Mouse (Mus musculus): Measurements from ENCODE around the gene Gm27021. TPM values are rescaled to one million over a fixed set of nuclear protein-coding genes. Genes with fewer than 3 reads are reported as not detected.

The Gm27021 gene
- 1.7 and 2.1 TPM in 2 replicates for polyA plus RNA-seq (2014; fragmentation: Nextera tagmentation; extraction: Ambion mirVana)

- Histone ChIP-seq H3K36me3 (ENCODE audit: control insufficient read depth, insufficient read depth, low read length) (peaks cover 9% of the 10 kb centered on the region), H3K4me1 (ENCODE audit: control insufficient read depth, insufficient read depth, low read length) (peaks cover 19% of the 10 kb centered on the region), H3K27me3 (ENCODE audit: control insufficient read depth, insufficient read depth, low read length) (no peaks in the 10 kb centered on the region), H3K4me2 (ENCODE audit: low read depth, severe bottlenecking) (peak within 1 kb of the TSS; percentile 90), H3K4me3 (ENCODE audit: low read depth, low read length) (peak within 1 kb of the TSS; percentile 97), H3K9me3 (ENCODE audit: control insufficient read depth, low read length) (no peaks in the 10 kb centered on the region), H3K9ac (ENCODE audit: low read length) (peak within 1 kb of the TSS; percentile 95), H3K27ac (replicated peaks; ENCODE audit: low read depth, low read length) (peak within 1 kb of the TSS; percentile 83)
- peak; percentile 87 for ATAC-seq (ENCODE audit: insufficient number of reproducible peaks, low FRiP score, low TSS enrichment, low read depth)
- DNase-seq (ENCODE audit: low spot score), result peak; percentile 96
- WGBS, result under 1% methylated on average over 94 of the region's 105 CpGs
Measured at GRCm38 (mm10) chr8:120667561-120668373, at the start of gene Gm27021, which contains the start of gene Cox4i1. Gene Gm27021, minus strand, starts transcription at chr8:120668079. Gene Cox4i1, plus strand, starts transcription at chr8:120668222.

GRCm38 (mm10) chr8:120715996-120716680, 48.3 kb upstream of the Gm27021 start:
- no peak for ATAC-seq (ENCODE audit: insufficient number of reproducible peaks, low FRiP score, low TSS enrichment, low read depth)

GRCm38 (mm10) chr8:120715200-120715599, 47.3 kb upstream of the Gm27021 start:
- no peak for DNase-seq (ENCODE audit: low spot score)
- Histone ChIP-seq H3K4me2 (ENCODE audit: low read depth, severe bottlenecking) (no peak overlapping the region), H3K4me1 (ENCODE audit: control insufficient read depth, insufficient read depth, low read length) (no peaks in the 10 kb centered on the region), H3K27me3 (ENCODE audit: control insufficient read depth, insufficient read depth, low read length) (no peaks in the 10 kb centered on the region), H3K36me3 (ENCODE audit: control insufficient read depth, insufficient read depth, low read length) (no peaks in the 10 kb centered on the region), H3K27ac (replicated peaks; ENCODE audit: low read depth, low read length) (no peak overlapping the region), H3K9me3 (ENCODE audit: control insufficient read depth, low read length) (no peaks in the 10 kb centered on the region), H3K4me3 (ENCODE audit: low read depth, low read length) (no peak overlapping the region), H3K9ac (ENCODE audit: low read length) (no peak overlapping the region)
- 81% methylated on average over 6 of the region's 6 CpGs for whole genome bisulfite sequencing
- no peak for ATAC-seq (ENCODE audit: insufficient number of reproducible peaks, low FRiP score, low TSS enrichment, low read depth)

More at GRCm38 (mm10) chr8:120715996-120716680, 48.3 kb upstream of the Gm27021 start:
- H3K9ac ChIP-seq (ENCODE audit: low read length), result no peak overlapping the region
- DNase-seq (ENCODE audit: low spot score), result no peak
- 79% methylated on average over 15 of the region's 15 CpGs for WGBS
- H3K9me3 ChIP-seq (ENCODE audit: control insufficient read depth, low read length), result no peaks in the 10 kb centered on the region
- no peak overlapping the region for H3K27ac ChIP-seq (replicated peaks; ENCODE audit: low read depth, low read length)
- no peaks in the 10 kb centered on the region for H3K4me1 ChIP-seq (ENCODE audit: control insufficient read depth, insufficient read depth, low read length)
- H3K27me3 ChIP-seq (ENCODE audit: control insufficient read depth, insufficient read depth, low read length), result no peaks in the 10 kb centered on the region
- no peaks in the 10 kb centered on the region for H3K36me3 ChIP-seq (ENCODE audit: control insufficient read depth, insufficient read depth, low read length)
- no peak overlapping the region for H3K4me2 ChIP-seq (ENCODE audit: low read depth, severe bottlenecking)
- H3K4me3 ChIP-seq (ENCODE audit: low read depth, low read length), result no peak overlapping the region

- Histone ChIP-seq H3K4me2 (ENCODE audit: low read depth, severe bottlenecking) (no peak overlapping the region), H3K36me3 (ENCODE audit: control insufficient read depth, insufficient read depth, low read length) (no peaks in the 10 kb centered on the region), H3K27ac (replicated peaks; ENCODE audit: low read depth, low read length) (no peak overlapping the region), H3K27me3 (ENCODE audit: control insufficient read depth, insufficient read depth, low read length) (no peaks in the 10 kb centered on the region), H3K4me1 (ENCODE audit: control insufficient read depth, insufficient read depth, low read length) (0 out of 2 replicates have a peak, but pooled peaks cover 3% of the 10 kb centered on the region), H3K4me3 (ENCODE audit: low read depth, low read length) (no peak overlapping the region), H3K9ac (ENCODE audit: low read length) (no peak overlapping the region), H3K9me3 (ENCODE audit: control insufficient read depth, low read length) (no peaks in the 10 kb centered on the region)
- no peak for ATAC-seq (ENCODE audit: insufficient number of reproducible peaks, low FRiP score, low TSS enrichment, low read depth)
- no peak for DNase-seq (ENCODE audit: low spot score)
- 83% methylated on average over 10 of the region's 10 CpGs for WGBS
Measured at GRCm38 (mm10) chr8:120709176-120709575, 41.3 kb upstream of the Gm27021 start.

- no peak overlapping the region for H3K9ac ChIP-seq (ENCODE audit: low read length)
- no peaks in the 10 kb centered on the region for H3K9me3 ChIP-seq (ENCODE audit: control insufficient read depth, low read length)
- no peaks in the 10 kb centered on the region for H3K27me3 ChIP-seq (ENCODE audit: control insufficient read depth, insufficient read depth, low read length)
- ATAC-seq (ENCODE audit: insufficient number of reproducible peaks, low FRiP score, low TSS enrichment, low read depth), result no peak
- 77% methylated on average over 3 of the region's 3 CpGs for WGBS
- H3K36me3 ChIP-seq (ENCODE audit: control insufficient read depth, insufficient read depth, low read length), result no peaks in the 10 kb centered on the region
- H3K4me1 ChIP-seq (ENCODE audit: control insufficient read depth, insufficient read depth, low read length), result 0 out of 2 replicates have a peak, but pooled peaks cover 3% of the 10 kb centered on the region
- no peak overlapping the region for H3K27ac ChIP-seq (replicated peaks; ENCODE audit: low read depth, low read length)
- no peak overlapping the region for H3K4me2 ChIP-seq (ENCODE audit: low read depth, severe bottlenecking)
- DNase-seq (ENCODE audit: low spot score), result no peak
- no peak overlapping the region for H3K4me3 ChIP-seq (ENCODE audit: low read depth, low read length)
Measured at GRCm38 (mm10) chr8:120706193-120706592, 38.3 kb upstream of the Gm27021 start.

GRCm38 (mm10) chr8:120705163-120705562, 37.3 kb upstream of the Gm27021 start:
- DNase-seq (ENCODE audit: low spot score) (no peak), ATAC-seq (ENCODE audit: insufficient number of reproducible peaks, low FRiP score, low TSS enrichment, low read depth) (no peak)
- Histone ChIP-seq H3K36me3 (ENCODE audit: control insufficient read depth, insufficient read depth, low read length) (no peaks in the 10 kb centered on the region), H3K9ac (ENCODE audit: low read length) (no peak overlapping the region), H3K4me2 (ENCODE audit: low read depth, severe bottlenecking) (no peak overlapping the region), H3K4me1 (ENCODE audit: control insufficient read depth, insufficient read depth, low read length) (0 out of 2 replicates have a peak, but pooled peaks cover 3% of the 10 kb centered on the region), H3K4me3 (ENCODE audit: low read depth, low read length) (no peak overlapping the region), H3K27me3 (ENCODE audit: control insufficient read depth, insufficient read depth, low read length) (no peaks in the 10 kb centered on the region), H3K27ac (replicated peaks; ENCODE audit: low read depth, low read length) (no peak overlapping the region), H3K9me3 (ENCODE audit: control insufficient read depth, low read length) (no peaks in the 10 kb centered on the region)
- WGBS, result 70% methylated on average over 15 of the region's 15 CpGs

- Histone ChIP-seq H3K4me1 (ENCODE audit: control insufficient read depth, insufficient read depth, low read length) (0 out of 2 replicates have a peak, but pooled peaks cover 3% of the 10 kb centered on the region), H3K36me3 (ENCODE audit: control insufficient read depth, insufficient read depth, low read length) (no peaks in the 10 kb centered on the region), H3K9me3 (ENCODE audit: control insufficient read depth, low read length) (no peaks in the 10 kb centered on the region), H3K4me3 (ENCODE audit: low read depth, low read length) (no peak overlapping the region), H3K4me2 (ENCODE audit: low read depth, severe bottlenecking) (no peak overlapping the region), H3K27me3 (ENCODE audit: control insufficient read depth, insufficient read depth, low read length) (no peaks in the 10 kb centered on the region), H3K27ac (replicated peaks; ENCODE audit: low read depth, low read length) (no peak overlapping the region), H3K9ac (ENCODE audit: low read length) (no peak overlapping the region)
- no peak for ATAC-seq (ENCODE audit: insufficient number of reproducible peaks, low FRiP score, low TSS enrichment, low read depth)
- WGBS, result 16% methylated on average over 9 of the region's 9 CpGs
- DNase-seq (ENCODE audit: low spot score), result no peak
Measured at GRCm38 (mm10) chr8:120704203-120704602, 36.3 kb upstream of the Gm27021 start.

- no peaks in the 10 kb centered on the region for H3K27me3 ChIP-seq (ENCODE audit: control insufficient read depth, insufficient read depth, low read length)
- WGBS, result 46% methylated on average over 19 of the region's 19 CpGs
Measured at GRCm38 (mm10) chr8:120701758-120702465, 34.0 kb upstream of the Gm27021 start.

More at GRCm38 (mm10) chr8:120701758-120702465, 34.0 kb upstream of the Gm27021 start:
- no peak for ATAC-seq (ENCODE audit: insufficient number of reproducible peaks, low FRiP score, low TSS enrichment, low read depth)
- no peaks in the 10 kb centered on the region for H3K36me3 ChIP-seq (ENCODE audit: control insufficient read depth, insufficient read depth, low read length)
- H3K4me1 ChIP-seq (ENCODE audit: control insufficient read depth, insufficient read depth, low read length), result 0 out of 2 replicates have a peak, but pooled peaks cover 3% of the 10 kb centered on the region
- H3K27ac ChIP-seq (replicated peaks; ENCODE audit: low read depth, low read length), result no peak overlapping the region
- DNase-seq (ENCODE audit: low spot score), result no peak
- H3K9me3 ChIP-seq (ENCODE audit: control insufficient read depth, low read length), result no peaks in the 10 kb centered on the region
- H3K4me2 ChIP-seq (ENCODE audit: low read depth, severe bottlenecking), result no peak overlapping the region
- no peak overlapping the region for H3K9ac ChIP-seq (ENCODE audit: low read length)
- no peak overlapping the region for H3K4me3 ChIP-seq (ENCODE audit: low read depth, low read length)
